Mouse (Mus musculus): ENCODE data around the gene Ppm1n. TPM values are rescaled to one million over a fixed set of nuclear protein-coding genes. Genes with fewer than 3 reads are reported as not detected.

Ppm1n gene
- total RNA-seq, 4 experiments from 2014 or later, result 0.40 to 0.80 TPM; not detected in 2

GRCm38 (mm10) chr7:19307739-19308453 is 28.0 kb upstream of the Ppm1n start:
- peak; percentile 62 to 68 for DNase-seq (ENCODE audit: low spot score in 2 of 2)

GRCm38 (mm10) chr7:19306819-19307738 is 27.2 kb upstream of the Ppm1n start:
- no peak for DNase-seq (ENCODE audit: low spot score in 2 of 2)

GRCm38 (mm10) chr7:19305796-19306765 is 26.2 kb upstream of the Ppm1n start:
- DNase-seq (ENCODE audit: low spot score in 2 of 2), result no peak

- DNase-seq (ENCODE audit: low spot score in 2 of 2), result no peak
Observed at GRCm38 (mm10) chr7:19305413-19305735, 25.5 kb upstream of the Ppm1n start.

- no peak for DNase-seq (ENCODE audit: low spot score in 2 of 2)
Observed at GRCm38 (mm10) chr7:19304501-19305412, 24.9 kb upstream of the Ppm1n start.

GRCm38 (mm10) chr7:19303770-19304169 is 23.9 kb upstream of the Ppm1n start:
- DNase-seq (ENCODE audit: low spot score in 2 of 2), result peak; percentile 52 to 66

- DNase-seq (ENCODE audit: low spot score in 2 of 2), result no peak
Observed at GRCm38 (mm10) chr7:19303046-19303305, 23.1 kb upstream of the Ppm1n start.

GRCm38 (mm10) chr7:19302264-19303045 is 22.6 kb upstream of the Ppm1n start:
- no peak for DNase-seq (ENCODE audit: low spot score in 2 of 2)

- no peak for DNase-seq (ENCODE audit: low spot score in 2 of 2)
Observed at GRCm38 (mm10) chr7:19301461-19302263, 21.8 kb upstream of the Ppm1n start.

- DNase-seq (ENCODE audit: low spot score in 2 of 2), result peak; percentile 52 to 58
Observed at GRCm38 (mm10) chr7:19300501-19301421, 20.9 kb upstream of the Ppm1n start.

GRCm38 (mm10) chr7:19299194-19299593 is 19.3 kb upstream of the Ppm1n start:
- no peak for DNase-seq (ENCODE audit: low spot score in 2 of 2)

- DNase-seq (ENCODE audit: low spot score in 2 of 2), result no peak
Observed at GRCm38 (mm10) chr7:19297794-19298193, 17.9 kb upstream of the Ppm1n start.

- DNase-seq (ENCODE audit: low spot score in 2 of 2), result no peak
Observed at GRCm38 (mm10) chr7:19297034-19297433, 17.2 kb upstream of the Ppm1n start.

- peak; percentile 96 to 97 for DNase-seq (ENCODE audit: low spot score in 2 of 2)
Observed at GRCm38 (mm10) chr7:19295503-19296185, 15.8 kb upstream of the Ppm1n start.

GRCm38 (mm10) chr7:19290969-19291596 is 11.2 kb upstream of the Ppm1n start:
- DNase-seq (ENCODE audit: low spot score in 2 of 2), result peak; percentile 82 to 85

GRCm38 (mm10) chr7:19284763-19285162 is 4.9 kb upstream of the Ppm1n start:
- peak in 1 of 2 experiments; percentile 33 for DNase-seq (ENCODE audit: low spot score in 2 of 2)

- no peak for DNase-seq (ENCODE audit: low spot score in 2 of 2)
Observed at GRCm38 (mm10) chr7:19283406-19283804, 3.5 kb upstream of the Ppm1n start.

All from gastrocnemius, adult 8-10 months (tissue).